Mouse (Mus musculus): ENCODE results near the gene Hnrnpk. TPM values are rescaled to one million over a fixed set of nuclear protein-coding genes. Genes with fewer than 3 reads are reported as not detected.

Hnrnpk gene
- polyA plus RNA-seq, 1 experiment from 2014 or later, result 1,049 TPM

GRCm38 (mm10) chr13:58389324-58389951, 13.7 kb downstream of the Hnrnpk start:
- 82% methylated on average over 2 of the region's 2 CpGs for WGBS
- Histone ChIP-seq H3K27me3 (ENCODE audit: insufficient read depth, low read length) (no peaks in the 10 kb centered on the region), H3K9ac (ENCODE audit: low read depth, low read length) (no peak overlapping the region), H3K4me2 (ENCODE audit: low read length) (no peak overlapping the region), H3K9me3 (replicated peaks; ENCODE audit: low read length) (no peaks in the 10 kb centered on the region), H3K36me3 (ENCODE audit: insufficient read depth, low read length) (peaks cover 22% of the 10 kb centered on the region; the same call in 1 of the 2 replicates), H3K4me1 (replicated peaks; ENCODE audit: insufficient read depth, low read length) (0 out of 2 replicates have a peak, but pooled peaks cover 5% of the 10 kb centered on the region), H3K4me3 (replicated peaks; ENCODE audit: low read depth, low read length) (no peak overlapping the region), H3K27ac (no peak overlapping the region)
- ATAC-seq (replicated peaks; ENCODE audit: low FRiP score, low read depth), result no peak
- DNase-seq (ENCODE audit: low spot score), result no peak
- TF ChIP-seq CTCF (IDR thresholded peaks at IDR 0.05; ENCODE audit: low read depth), result no peak

- Histone ChIP-seq H3K9ac (ENCODE audit: low read depth, low read length) (no peak overlapping the region), H3K27me3 (ENCODE audit: insufficient read depth, low read length) (no peaks in the 10 kb centered on the region), H3K4me1 (replicated peaks; ENCODE audit: insufficient read depth, low read length) (0 out of 2 replicates have a peak, but pooled peaks cover 5% of the 10 kb centered on the region), H3K4me3 (replicated peaks; ENCODE audit: low read depth, low read length) (no peak overlapping the region), H3K4me2 (ENCODE audit: low read length) (no peak overlapping the region), H3K9me3 (replicated peaks; ENCODE audit: low read length) (no peaks in the 10 kb centered on the region), H3K27ac (no peak overlapping the region), H3K36me3 (ENCODE audit: insufficient read depth, low read length) (peaks cover 15% of the 10 kb centered on the region; the same call in 1 of the 2 replicates)
- 37% methylated on average over 3 of the region's 3 CpGs for WGBS
- no peak for TF ChIP-seq CTCF (IDR thresholded peaks at IDR 0.05; ENCODE audit: low read depth)
- no peak for DNase-seq (ENCODE audit: low spot score)
- ATAC-seq (replicated peaks; ENCODE audit: low FRiP score, low read depth), result 0 out of 2 replicates have a peak, but pooled peaks have one; percentile 23
These were observed 14.8 kb downstream of the Hnrnpk start for GRCm38 (mm10) chr13:58388379-58388778.

DNA sequence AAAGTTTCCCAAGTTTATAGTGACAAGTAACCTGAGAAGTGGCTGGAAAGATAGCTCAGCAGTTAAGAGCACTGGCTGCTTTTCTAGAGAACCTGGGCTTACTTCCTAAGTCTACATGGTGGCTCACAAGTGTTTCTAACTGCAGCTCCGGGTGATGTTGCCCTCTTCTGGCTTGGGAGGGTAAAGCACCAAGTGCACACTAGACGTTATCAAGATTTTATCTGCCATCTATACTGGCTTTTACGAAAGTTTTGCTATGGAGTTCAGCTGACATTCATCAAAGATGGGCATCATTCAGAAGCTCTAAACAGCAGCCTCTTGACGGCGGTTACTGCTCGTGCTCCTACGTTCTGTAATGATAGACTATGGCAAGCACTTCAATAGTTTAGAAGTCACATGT, 15.2 kb downstream of the Hnrnpk start:
- Histone ChIP-seq H3K27ac (no peak overlapping the region), H3K4me2 (ENCODE audit: low read length) (no peak overlapping the region), H3K27me3 (ENCODE audit: insufficient read depth, low read length) (no peaks in the 10 kb centered on the region), H3K9ac (ENCODE audit: low read depth, low read length) (no peak overlapping the region), H3K4me1 (replicated peaks; ENCODE audit: insufficient read depth, low read length) (0 out of 2 replicates have a peak, but pooled peaks cover 5% of the 10 kb centered on the region), H3K9me3 (replicated peaks; ENCODE audit: low read length) (no peaks in the 10 kb centered on the region), H3K36me3 (ENCODE audit: insufficient read depth, low read length) (peaks cover 13% of the 10 kb centered on the region; the same call in 1 of the 2 replicates), H3K4me3 (replicated peaks; ENCODE audit: low read depth, low read length) (no peak overlapping the region)
- DNase-seq (ENCODE audit: low spot score) (peak; percentile 93), ATAC-seq (replicated peaks; ENCODE audit: low FRiP score, low read depth) (peak; percentile 58)
- 8% methylated on average over 7 of the region's 7 CpGs for WGBS
- TF ChIP-seq CTCF (IDR thresholded peaks at IDR 0.05; ENCODE audit: low read depth), result peak; percentile 91

- Histone ChIP-seq H3K27ac (peak overlapping the region; percentile 37; the same call in 1 of the 2 replicates), H3K27me3 (ENCODE audit: insufficient read depth, low read length) (no peaks in the 10 kb centered on the region), H3K4me2 (ENCODE audit: low read length) (peak overlapping the region; percentile 76), H3K4me1 (replicated peaks; ENCODE audit: insufficient read depth, low read length) (0 out of 2 replicates have a peak, but pooled peaks cover 5% of the 10 kb centered on the region), H3K36me3 (ENCODE audit: insufficient read depth, low read length) (peaks cover 17% of the 10 kb centered on the region), H3K9me3 (replicated peaks; ENCODE audit: low read length) (no peaks in the 10 kb centered on the region), H3K4me3 (replicated peaks; ENCODE audit: low read depth, low read length) (peak overlapping the region; percentile 61), H3K9ac (ENCODE audit: low read depth, low read length) (peak overlapping the region; percentile 81)
- no peak for ATAC-seq (replicated peaks; ENCODE audit: low FRiP score, low read depth)
- no peak for DNase-seq (ENCODE audit: low spot score)
- 74% methylated on average over 7 of the region's 7 CpGs for WGBS
- TF ChIP-seq CTCF (IDR thresholded peaks at IDR 0.05; ENCODE audit: low read depth), result no peak
These were observed 17.6 kb downstream of the Hnrnpk start for GRCm38 (mm10) chr13:58385547-58385920.

GRCm38 (mm10) chr13:58384779-58385546, 18.2 kb downstream of the Hnrnpk start, which contains the start of gene 2210016F16Rik:
Gene 2210016F16Rik (minus strand): TSS chr13:58385225.
- Histone ChIP-seq H3K27me3 (ENCODE audit: insufficient read depth, low read length) (no peaks in the 10 kb centered on the region), H3K9ac (ENCODE audit: low read depth, low read length) (peak within 1 kb of the TSS; percentile 81), H3K4me3 (replicated peaks; ENCODE audit: low read depth, low read length) (peak within 1 kb of the TSS; percentile 61), H3K4me1 (replicated peaks; ENCODE audit: insufficient read depth, low read length) (0 out of 2 replicates have a peak, but pooled peaks cover 5% of the 10 kb centered on the region), H3K36me3 (ENCODE audit: insufficient read depth, low read length) (peaks cover 16% of the 10 kb centered on the region), H3K9me3 (replicated peaks; ENCODE audit: low read length) (no peaks in the 10 kb centered on the region), H3K27ac (peak within 1 kb of the TSS; percentile 37; the same call in 1 of the 2 replicates), H3K4me2 (ENCODE audit: low read length) (peak within 1 kb of the TSS; percentile 76)
- WGBS, result 3% methylated on average over 80 of the region's 80 CpGs
- TF ChIP-seq CTCF (IDR thresholded peaks at IDR 0.05; ENCODE audit: low read depth), result no peak
- DNase-seq (ENCODE audit: low spot score), result peak; percentile 81
- peak; percentile 51 for ATAC-seq (replicated peaks; ENCODE audit: low FRiP score, low read depth)

GRCm38 (mm10) chr13:58384371-58384770, 18.8 kb downstream of the Hnrnpk start:
- DNase-seq (ENCODE audit: low spot score) (no peak), ATAC-seq (replicated peaks; ENCODE audit: low FRiP score, low read depth) (no peak)
- H3K9ac ChIP-seq (ENCODE audit: low read depth, low read length), result peak overlapping the region; percentile 81
- WGBS, result 41% methylated on average over 11 of the region's 11 CpGs
- no peaks in the 10 kb centered on the region for H3K27me3 ChIP-seq (ENCODE audit: insufficient read depth, low read length)
- peak overlapping the region; percentile 76 for H3K4me2 ChIP-seq (ENCODE audit: low read length)
- H3K9me3 ChIP-seq (replicated peaks; ENCODE audit: low read length), result no peaks in the 10 kb centered on the region
- H3K4me3 ChIP-seq (replicated peaks; ENCODE audit: low read depth, low read length), result peak overlapping the region; percentile 61
- 0 out of 2 replicates have a peak, but pooled peaks have one; percentile 4 for TF ChIP-seq CTCF (IDR thresholded peaks at IDR 0.05; ENCODE audit: low read depth)
- H3K27ac ChIP-seq, result no peak overlapping the region
- peaks cover 16% of the 10 kb centered on the region for H3K36me3 ChIP-seq (ENCODE audit: insufficient read depth, low read length)
- 0 out of 2 replicates have a peak, but pooled peaks cover 5% of the 10 kb centered on the region for H3K4me1 ChIP-seq (replicated peaks; ENCODE audit: insufficient read depth, low read length)

All from kidney, postnatal 0 days (tissue).